Mouse (Mus musculus) left cerebral cortex, adult 9 months (tissue): ENCODE measurements around the gene Mical2.

Experiments used
- DNase-seq, 2 experiments: peaks; one replicate each; pipeline ENCODE4 v3.0.0; 2022; ENCODE audit warnings: low spot score in 2 of 2

Gene Mical2

GRCm38 (mm10) chr7:112313670-112314069 lies 88.0 kb downstream of the Mical2 start:
- DNase-seq: no peak

GRCm38 (mm10) chr7:112316239-112316638 lies 90.6 kb downstream of the Mical2 start:
- DNase-seq: peak; percentile 71 to 85

- no peak for DNase-seq
Observed at GRCm38 (mm10) chr7:112317491-112317890, 91.8 kb downstream of the Mical2 start.

- DNase-seq: no peak
Observed at GRCm38 (mm10) chr7:112318306-112318705, 92.7 kb downstream of the Mical2 start.

GRCm38 (mm10) chr7:112319419-112319818 lies 93.8 kb downstream of the Mical2 start:
- no peak for DNase-seq

GRCm38 (mm10) chr7:112320052-112320730 lies 94.5 kb downstream of the Mical2 start:
- DNase-seq: no peak

GRCm38 (mm10) chr7:112321798-112322794 lies 96.4 kb downstream of the Mical2 start:
- DNase-seq: no peak

- DNase-seq: no peak
Observed at GRCm38 (mm10) chr7:112324577-112324976, 98.9 kb downstream of the Mical2 start.

GRCm38 (mm10) chr7:112326852-112327251 lies 101.2 kb downstream of the Mical2 start:
- peak; percentile 39 to 68 for DNase-seq

- peak in 1 of 2 experiments; percentile 51 for DNase-seq
Observed at GRCm38 (mm10) chr7:112328969-112329368, 103.3 kb downstream of the Mical2 start.

- DNase-seq: peak in 1 of 2 experiments; percentile 25
Observed at GRCm38 (mm10) chr7:112329496-112329895, 103.8 kb downstream of the Mical2 start.

- DNase-seq: no peak
Observed at GRCm38 (mm10) chr7:112330935-112331334, 105.3 kb downstream of the Mical2 start.

- no peak for DNase-seq
Observed at GRCm38 (mm10) chr7:112331804-112332203, 106.1 kb downstream of the Mical2 start.

GRCm38 (mm10) chr7:112332426-112332825 lies 106.8 kb downstream of the Mical2 start:
- DNase-seq: no peak

GRCm38 (mm10) chr7:112333404-112333803 lies 107.7 kb downstream of the Mical2 start:
- DNase-seq: no peak

- peak; percentile 83 to 84 for DNase-seq
Observed at GRCm38 (mm10) chr7:112336213-112336631, 110.6 kb downstream of the Mical2 start.

GRCm38 (mm10) chr7:112336769-112337168 lies 111.1 kb downstream of the Mical2 start:
- DNase-seq: peak; percentile 59 to 78

GRCm38 (mm10) chr7:112337736-112338135 lies 112.1 kb downstream of the Mical2 start:
- DNase-seq: no peak

GRCm38 (mm10) chr7:112341052-112341451 lies 115.4 kb downstream of the Mical2 start:
- no peak for DNase-seq

- DNase-seq: no peak
Observed at GRCm38 (mm10) chr7:112345687-112346086, 120.0 kb downstream of the Mical2 start.

- no peak for DNase-seq
Observed at GRCm38 (mm10) chr7:112351541-112351940, 125.9 kb downstream of the Mical2 start.

GRCm38 (mm10) chr7:112352005-112352404 lies 126.3 kb downstream of the Mical2 start:
- no peak for DNase-seq

GRCm38 (mm10) chr7:112353011-112353410 lies 127.4 kb downstream of the Mical2 start:
- no peak for DNase-seq
